Mouse (Mus musculus) limb, embryonic 14.5 days (tissue): ENCODE data around the gene Actl6a. TPM values are rescaled to one million over a fixed set of nuclear protein-coding genes. Genes with fewer than 3 reads are reported as not detected.

ENCODE experiments used
- ATAC-seq: fragments of 200-750 bp; cut with Nextera tagmentation; 2 replicates; pipeline ENCODE4 v1.8.0; 2017; ENCODE audit warnings: low read depth, moderate number of reproducible peaks, moderate TSS enrichment; ENCODE audit not compliant: low FRiP score
- DNase-seq: peaks from one replicate; pipeline ENCODE4 v3.0.0-alpha.2; 2015; ENCODE audit warnings: low spot score
- H3K27ac ChIP-seq: fragments of 300-500 bp; sonication (generic); replicated peaks from 2 replicates; pipeline ENCODE4 v1.5.1; 2014; ENCODE audit warnings: low read depth, mild to moderate bottlenecking, low read length, moderate library complexity, mixed read lengths
- H3K27me3 ChIP-seq: fragments of 300-500 bp; sonication (generic); 2 replicates; pipeline ENCODE4 v1.6.1; 2014; ENCODE audit warnings: low read length, mixed read lengths; ENCODE audit not compliant: control insufficient read depth, insufficient read depth
- H3K36me3 ChIP-seq: fragments of 300-500 bp; sonication (generic); 2 replicates; pipeline ENCODE4 v1.6.1; 2014; ENCODE audit warnings: mild to moderate bottlenecking, low read length, moderate library complexity, mixed read lengths; ENCODE audit not compliant: control insufficient read depth, insufficient read depth
- H3K4me1 ChIP-seq: fragments of 300-500 bp; sonication (generic); 2 replicates; pipeline ENCODE4 v1.6.1; 2014; ENCODE audit warnings: antibody characterized with exemption, low read length, mixed read lengths; ENCODE audit not compliant: control insufficient read depth, insufficient read depth
- H3K4me2 ChIP-seq: fragments of 300-500 bp; sonication (generic); replicated peaks from 2 replicates; pipeline ENCODE4 v1.6.1; 2014; ENCODE audit warnings: low read depth, mild to moderate bottlenecking, low read length, moderate library complexity; ENCODE audit not compliant: severe bottlenecking
- H3K4me3 ChIP-seq: fragments of 300-500 bp; sonication (generic); replicated peaks from 2 replicates; pipeline ENCODE4 v1.5.1; 2014; ENCODE audit warnings: low read length
- H3K9ac ChIP-seq: fragments of 300-500 bp; sonication (generic); 2 replicates; pipeline ENCODE4 v1.6.1; 2014; ENCODE audit warnings: mild to moderate bottlenecking, low read depth, low read length, moderate library complexity; ENCODE audit not compliant: severe bottlenecking
- H3K9me3 ChIP-seq: fragments of 300-500 bp; sonication (generic); 2 replicates; pipeline ENCODE4 v1.6.1; 2016; ENCODE audit warnings: low read length; ENCODE audit not compliant: control insufficient read depth
- POLR2A ChIP-seq: fragments of 200-500 bp; IDR thresholded peaks from 2 replicates; pipeline ENCODE4 v1.8.0; 2012; ENCODE audit warnings: inconsistent platforms, mild to moderate bottlenecking, moderate library complexity, borderline replicate concordance; ENCODE audit not compliant: insufficient read depth, insufficient read length; ENCODE audit errors: extremely low read depth
- WGBS: fragments of 180-500 bp; shearing (Covaris S2); extraction: QIAGEN DNeasy Blood & Tissue Kit; methylation state at CpG from one replicate; pipeline ENCODE4 v1.1.7; 2014; 5-methylcytosine and 5-hydroxymethylcytosine counted together
- polyA plus RNA-seq, 2 experiments: library from polyadenylated mRNA; depleted of rRNA in 1 of 2; stranded (reverse) in 1 of 2; unstranded in 1 of 2; fragments of >200 nt; fragmentation: Nextera tagmentation in 1 of 2; extraction: Ambion mirVana in 1 of 2; gene quantifications; 2 replicates each; pipeline versions ENCODE4 v1.2.1 to v1.2.3; 2012 to 2014

Actl6a gene
- polyA plus RNA-seq, 2 experiments, result 67.9 to 124 TPM

DNA sequence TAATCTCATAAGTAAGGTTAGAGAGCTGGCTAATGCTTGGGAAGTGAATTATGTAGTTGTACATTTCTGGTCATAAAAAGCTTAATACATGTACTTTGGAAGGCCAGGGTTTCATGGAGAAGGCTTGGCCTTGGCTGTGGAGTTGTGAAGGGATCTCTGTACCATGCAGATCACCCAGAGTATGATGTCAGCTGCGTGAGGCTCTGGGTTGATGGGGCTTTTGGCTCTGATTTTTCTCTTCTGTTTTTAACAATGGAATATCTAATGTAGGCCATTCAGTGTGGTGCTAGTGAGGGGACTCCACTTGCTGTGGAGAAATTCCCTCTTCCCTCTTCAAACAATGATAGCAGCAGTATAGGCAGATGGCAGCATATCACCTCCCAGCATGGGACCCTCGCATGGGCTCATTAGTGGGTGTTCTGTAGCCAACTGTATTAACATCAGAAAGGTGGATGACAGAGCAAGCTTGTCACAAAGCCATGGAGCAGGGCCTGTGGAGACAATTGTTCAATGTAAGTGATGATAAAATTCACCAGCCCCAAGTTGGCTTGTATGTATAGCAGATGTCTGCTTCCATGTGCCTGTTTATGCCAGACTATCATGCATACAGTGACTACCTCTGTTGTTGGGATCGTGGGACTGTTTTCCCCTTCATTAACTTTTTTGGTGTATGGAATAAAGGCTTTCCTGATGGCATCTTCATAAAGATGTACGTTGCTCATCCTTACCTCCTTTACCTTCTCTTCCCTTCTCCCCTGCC, 43.9 kb downstream of the Actl6a start:
- DNase-seq (no peak), ATAC-seq (no peak)
- H3K27me3 ChIP-seq, result no peaks in the 10 kb centered on the region
- WGBS, result 93% methylated on average over 4 of the region's 4 CpGs
- H3K9ac ChIP-seq, result no peak overlapping the region
- H3K36me3 ChIP-seq, result peaks cover 75% of the 10 kb centered on the region
- no peak overlapping the region for H3K4me3 ChIP-seq
- H3K27ac ChIP-seq, result no peak overlapping the region
- no peaks in the 10 kb centered on the region for H3K9me3 ChIP-seq
- no peak overlapping the region for H3K4me2 ChIP-seq
- H3K4me1 ChIP-seq, result no peaks in the 10 kb centered on the region
- TF ChIP-seq POLR2A, result no peak

DNA sequence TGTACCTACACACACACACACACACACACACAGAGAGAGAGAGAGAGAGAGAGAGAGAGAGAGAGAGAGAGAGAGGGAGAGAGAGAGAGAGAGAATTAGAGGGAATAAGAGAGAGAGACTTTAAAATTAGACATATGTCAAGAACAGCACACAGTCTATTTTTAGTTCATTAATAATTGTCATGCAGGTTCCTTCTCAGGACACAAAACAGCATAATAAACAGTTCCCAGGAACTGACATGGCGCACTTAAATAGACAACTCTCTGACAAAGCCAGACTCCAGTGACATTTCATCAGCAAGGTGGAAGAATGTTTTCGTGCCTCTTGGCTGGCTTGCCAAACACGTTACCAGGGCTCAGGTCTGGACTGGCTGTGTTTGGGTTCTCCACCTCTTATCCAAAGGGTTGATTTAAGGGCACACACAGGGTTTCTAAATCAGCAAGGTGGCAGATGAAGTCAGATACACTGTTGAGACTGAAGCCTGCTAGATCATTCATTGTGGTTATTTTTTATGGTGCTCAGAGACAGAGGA, 48.4 kb downstream of the Actl6a start:
- Histone ChIP-seq H3K36me3 (peaks cover 40% of the 10 kb centered on the region), H3K4me1 (no peaks in the 10 kb centered on the region), H3K27ac (no peak overlapping the region), H3K9me3 (no peaks in the 10 kb centered on the region), H3K4me2 (no peak overlapping the region), H3K4me3 (no peak overlapping the region), H3K27me3 (no peaks in the 10 kb centered on the region), H3K9ac (no peak overlapping the region)
- 90% methylated on average over 3 of the region's 3 CpGs for WGBS
- ATAC-seq, result no peak
- no peak for TF ChIP-seq POLR2A
- no peak for DNase-seq

DNA sequence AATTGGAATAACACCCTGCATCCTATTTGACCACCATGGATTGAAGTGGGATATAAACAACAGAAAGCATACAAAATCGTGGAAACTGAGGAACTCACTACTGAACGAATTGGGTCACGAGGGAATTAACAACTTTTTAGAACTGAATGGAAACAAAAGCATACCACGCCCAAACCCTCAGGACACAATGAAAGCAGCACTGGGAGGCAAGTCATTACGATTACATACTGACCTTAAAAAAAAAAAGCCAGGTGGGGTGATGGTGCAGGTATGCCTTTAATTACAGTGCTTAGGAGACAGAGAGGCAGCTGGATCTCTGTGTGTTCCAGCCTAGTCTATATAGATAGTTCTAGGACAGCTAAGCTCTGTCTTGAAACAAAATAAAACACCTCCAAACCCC, 53.1 kb downstream of the Actl6a start:
- no peak for ATAC-seq

DNA sequence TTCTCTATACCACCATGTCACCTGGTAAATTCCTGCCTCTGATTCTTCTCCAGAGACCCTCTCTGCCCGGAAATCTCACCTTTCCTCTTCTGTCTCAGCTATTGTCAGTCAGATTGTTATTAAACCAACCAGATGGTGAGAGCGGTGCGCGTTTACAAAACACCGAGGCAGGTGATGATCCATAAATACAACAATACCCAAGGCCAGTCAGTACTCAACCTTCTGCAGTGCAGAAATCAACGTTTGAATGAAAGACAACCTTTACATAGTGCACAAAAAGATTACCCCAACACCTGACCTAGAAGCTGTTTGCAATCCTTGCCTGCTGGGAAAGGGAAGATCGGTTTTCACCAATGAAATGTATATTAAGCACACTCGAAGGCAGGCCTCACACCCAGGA, 56.9 kb downstream of the Actl6a start:
- TF ChIP-seq POLR2A, result no peak
- Histone ChIP-seq H3K36me3 (no peaks in the 10 kb centered on the region), H3K4me2 (no peak overlapping the region), H3K27me3 (no peaks in the 10 kb centered on the region), H3K9ac (no peak overlapping the region), H3K4me1 (no peaks in the 10 kb centered on the region), H3K9me3 (no peaks in the 10 kb centered on the region), H3K4me3 (no peak overlapping the region), H3K27ac (no peak overlapping the region)
- 55% methylated on average over 8 of the region's 8 CpGs for WGBS
- no peak for ATAC-seq
- no peak for DNase-seq

More for the DNA sequence above, 53.1 kb downstream of the Actl6a start:
- Histone ChIP-seq H3K4me1 (no peaks in the 10 kb centered on the region), H3K27me3 (no peaks in the 10 kb centered on the region), H3K36me3 (no peaks in the 10 kb centered on the region), H3K27ac (no peak overlapping the region), H3K4me3 (no peak overlapping the region), H3K9me3 (no peaks in the 10 kb centered on the region), H3K4me2 (no peak overlapping the region), H3K9ac (no peak overlapping the region)
- no peak for TF ChIP-seq POLR2A
- DNase-seq, result no peak
- WGBS, result 63% methylated on average over 5 of the region's 5 CpGs

DNA sequence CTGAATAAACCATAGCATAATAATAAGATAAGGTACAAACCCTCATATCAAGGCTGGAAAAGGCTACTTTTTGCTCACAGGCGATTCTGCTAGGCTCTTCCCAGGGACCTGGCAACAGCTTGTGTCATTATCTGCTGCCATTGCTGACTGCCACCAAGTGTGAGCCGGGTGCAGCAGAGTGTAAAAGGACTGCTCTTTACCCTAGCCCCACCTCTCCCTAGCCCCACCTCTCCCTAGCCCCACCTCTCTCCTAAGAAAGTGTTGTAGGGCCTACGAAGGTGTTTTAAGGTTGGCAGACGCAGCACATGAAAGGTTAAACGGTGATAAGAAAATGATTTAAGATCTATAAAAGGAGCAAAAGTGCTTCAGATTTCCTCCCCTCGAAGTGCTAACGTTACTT, 57.8 kb downstream of the Actl6a start:
- 41% methylated on average over 7 of the region's 7 CpGs for whole genome bisulfite sequencing
- no peaks in the 10 kb centered on the region for H3K9me3 ChIP-seq
- TF ChIP-seq POLR2A, result no peak

More for the DNA sequence above, 57.8 kb downstream of the Actl6a start:
- DNase-seq, result no peak
- Histone ChIP-seq H3K36me3 (no peaks in the 10 kb centered on the region), H3K4me1 (no peaks in the 10 kb centered on the region), H3K4me3 (no peak overlapping the region), H3K4me2 (no peak overlapping the region), H3K27me3 (no peaks in the 10 kb centered on the region), H3K27ac (no peak overlapping the region), H3K9ac (no peak overlapping the region)
- ATAC-seq, result no peak
